Mouse (Mus musculus): ENCODE measurements around the gene Sowahd.

Gene Sowahd

GRCm38 (mm10) chrX:37091457-37091856 lies 42.8 kb downstream of the Sowahd start:
- no peak for DNase-seq (ENCODE audit: low read depth, low spot score)

DNA sequence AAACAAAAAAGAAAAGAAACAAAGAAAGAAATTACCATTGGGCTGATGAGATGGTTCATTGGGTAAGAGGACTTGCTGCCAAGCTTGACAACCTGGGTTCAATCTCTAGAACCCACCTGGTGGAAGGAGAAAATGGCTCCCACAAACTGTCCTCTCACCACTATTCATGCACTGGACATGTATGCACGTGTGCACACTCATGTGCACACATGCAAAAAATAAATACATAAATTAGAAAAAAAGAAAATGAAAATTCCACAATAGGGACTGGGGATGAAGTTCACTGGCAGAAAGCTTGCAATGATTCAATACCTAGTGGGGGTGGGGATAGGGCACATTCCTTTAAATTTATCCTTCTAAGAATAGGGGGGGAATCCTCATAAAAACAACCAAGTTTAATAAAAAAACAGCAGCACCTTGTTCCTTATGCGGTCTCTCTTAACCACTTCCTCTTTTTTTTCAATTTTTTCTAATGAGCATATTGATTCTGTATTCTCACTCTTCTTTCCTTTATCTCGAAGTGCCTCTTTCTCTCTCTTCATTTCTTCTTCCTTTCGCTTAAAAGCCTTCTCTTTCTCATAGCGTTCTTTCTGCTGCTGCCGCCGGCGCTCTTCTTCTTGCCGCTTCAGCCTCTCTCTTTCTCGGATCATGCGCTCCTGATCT lies 46.6 kb downstream of the Sowahd start:
- DNase-seq (ENCODE audit: low read depth, low spot score), result no peak

DNA sequence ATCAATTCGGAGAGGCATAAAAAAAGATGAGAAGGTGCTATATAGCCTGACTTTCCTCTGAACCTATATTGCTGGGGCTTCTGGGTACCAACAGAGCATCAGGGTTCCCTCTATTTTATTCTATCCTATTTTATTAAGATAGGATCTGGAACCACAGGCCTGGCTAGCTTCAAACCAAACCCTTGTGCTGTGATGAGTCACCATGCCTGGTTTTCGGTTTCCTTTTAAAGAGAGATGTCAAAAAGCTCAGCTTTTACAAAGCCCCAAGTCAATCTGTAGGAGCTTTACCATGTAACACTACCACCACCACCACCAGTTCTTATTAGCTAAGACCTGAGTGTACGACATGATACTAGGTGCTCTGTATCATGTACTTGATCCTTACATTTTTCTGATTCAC lies 50.0 kb downstream of the Sowahd start:
- DNase-seq (ENCODE audit: low read depth, low spot score), result no peak

All from forelimb bud, embryonic 11.5 days (tissue).